Mouse (Mus musculus): Measurements from ENCODE around the gene Wbp2.

Wbp2 gene

DNA sequence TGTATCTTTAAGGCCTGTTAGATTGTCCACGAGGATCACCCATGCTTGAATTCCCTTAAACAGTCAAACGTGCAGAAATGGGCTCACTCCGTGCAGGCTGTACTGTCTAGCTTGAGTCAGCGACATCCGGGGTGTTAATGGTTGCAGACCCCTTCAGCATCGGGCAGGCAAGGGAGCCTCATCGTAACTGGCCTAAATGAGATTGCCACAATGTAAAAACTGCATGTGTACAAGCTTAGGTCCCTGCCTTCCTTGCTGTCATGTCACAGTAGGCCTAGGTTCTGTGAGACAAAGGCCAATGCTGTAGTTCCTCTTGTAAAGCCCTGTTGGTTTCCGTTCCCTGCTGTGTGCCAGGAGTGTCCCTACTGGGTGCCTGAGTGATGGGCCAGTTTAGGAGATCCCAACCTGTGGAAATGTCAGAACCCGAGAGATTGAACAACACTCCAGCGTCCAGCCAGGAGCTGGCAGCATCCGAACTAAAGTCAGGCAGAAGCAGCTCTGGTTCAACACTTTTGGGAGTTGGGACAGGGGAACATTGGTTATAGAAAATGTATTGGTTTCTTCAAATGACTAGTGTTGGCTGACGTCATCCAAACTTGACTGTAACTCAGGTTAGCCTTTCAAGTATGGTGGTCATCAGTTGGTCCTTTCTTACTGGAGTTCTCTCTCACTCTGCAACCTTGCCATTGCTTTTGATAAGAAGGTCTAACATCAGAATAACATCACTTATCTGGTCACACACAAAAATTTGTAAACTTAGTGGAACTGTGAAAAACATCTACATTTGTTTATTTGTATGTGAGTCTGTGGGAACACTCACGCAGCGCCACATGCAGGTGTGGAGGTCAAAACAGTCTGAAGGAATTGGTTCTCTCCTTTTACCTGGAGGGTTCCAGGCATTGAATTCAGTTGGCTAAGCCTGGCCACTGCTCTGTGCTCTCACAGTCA is 55.6 kb downstream of the Wbp2 start:
- peak in 1 of 2 experiments; percentile 37 for DNase-seq (ENCODE audit: low spot score in 2 of 2)

DNA sequence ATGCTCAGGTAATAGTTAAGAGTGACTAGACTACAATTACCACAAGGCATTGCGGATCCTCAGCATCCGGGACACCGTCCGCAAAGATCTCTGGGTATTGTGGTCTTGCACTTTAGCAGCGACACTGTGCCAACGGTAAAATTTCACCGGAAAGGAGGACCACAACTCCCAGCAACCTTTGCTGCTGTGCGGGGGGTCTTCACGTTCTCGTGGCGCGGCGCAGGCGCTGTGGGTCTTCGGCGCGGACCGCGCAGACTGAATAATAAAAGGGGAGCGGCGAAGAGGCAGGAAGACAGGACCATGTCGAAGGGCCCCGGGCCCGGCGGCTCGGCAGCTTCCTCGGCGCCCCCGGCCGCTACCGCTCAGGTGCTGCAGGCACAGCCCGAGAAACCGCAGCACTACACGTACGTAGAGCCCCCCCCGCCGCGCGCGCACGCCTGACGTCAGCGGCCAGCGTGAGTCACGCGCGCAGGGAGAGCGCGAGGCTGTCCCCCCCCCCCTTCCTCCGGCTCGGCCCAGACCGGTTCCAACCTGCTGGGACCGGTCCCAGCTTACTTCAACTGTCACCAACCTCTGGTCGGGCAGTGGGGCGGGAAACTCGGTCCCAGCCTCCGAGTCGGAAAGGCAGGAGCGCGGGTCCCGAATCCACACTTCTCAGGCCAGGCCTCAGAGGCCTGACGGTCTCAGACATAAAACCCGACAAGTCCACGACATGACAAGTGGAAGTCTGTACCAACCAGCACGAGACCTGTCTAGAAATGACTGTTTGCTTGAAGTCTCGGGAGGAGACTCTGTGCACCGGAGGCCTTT is 56.5 kb downstream of the Wbp2 start, which contains the start of gene Unk:
Gene Unk, plus strand, starts transcription at position 235 of the 810 bp plus-strand sequence.
- DNase-seq (ENCODE audit: low spot score in 2 of 2), result peak; percentile 95 to 97

DNA sequence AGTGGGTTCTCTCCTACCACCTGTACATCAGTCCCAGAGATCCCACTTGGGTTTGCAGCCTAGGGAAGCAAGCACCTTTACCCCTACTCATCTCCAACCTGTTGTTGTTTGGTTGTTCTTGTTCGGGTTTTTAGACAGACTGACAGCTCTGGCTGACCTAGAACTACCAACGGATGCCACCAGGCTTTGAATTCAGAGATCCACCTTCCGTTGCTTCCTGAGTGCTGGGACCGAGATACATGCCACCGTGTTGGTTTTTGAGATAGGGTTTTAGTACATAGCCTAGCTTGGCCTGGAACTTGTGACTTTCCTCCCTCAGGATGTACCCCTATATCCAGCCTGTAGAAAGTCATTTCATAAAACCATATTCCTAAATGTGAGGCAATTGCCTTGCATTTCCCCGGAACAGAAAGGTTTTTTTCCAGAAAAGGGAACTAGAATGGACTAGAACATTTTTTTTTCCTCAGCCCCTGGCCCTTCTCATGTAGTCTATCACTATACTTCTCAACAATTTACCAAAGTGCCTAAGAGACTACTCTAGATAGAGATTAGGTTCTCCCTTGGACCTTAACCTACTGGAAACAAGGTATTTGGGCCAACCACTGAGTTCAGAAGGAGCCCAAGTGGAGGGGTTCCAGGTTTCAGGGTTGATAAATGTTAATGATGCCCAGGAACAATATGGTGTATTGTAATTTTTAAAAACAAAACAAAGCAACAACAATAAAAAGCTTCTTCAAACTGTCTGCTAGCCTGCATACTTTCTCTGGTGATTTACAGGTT is 57.5 kb downstream of the Wbp2 start:
- DNase-seq (ENCODE audit: low spot score in 2 of 2), result no peak

Data from urinary bladder, adult 18-20 months (tissue).